Mouse (Mus musculus): ENCODE data around the gene Bbs9. TPM values are rescaled to one million over a fixed set of nuclear protein-coding genes. Genes with fewer than 3 reads are reported as not detected.

The Bbs9 gene
- polyA plus RNA-seq, 1 experiment = 17.9 TPM

- TF ChIP-seq EP300 (IDR thresholded peaks at IDR 0.05; ENCODE audit: insufficient read depth, low read depth, low read length) (no peak), CTCF (IDR thresholded peaks at IDR 0.05; ENCODE audit: low read depth, low read length) (peak; percentile 11), POLR2A (IDR thresholded peaks at IDR 0.05; ENCODE audit: insufficient read depth, low read length) (no peak)
These were observed 57.4 kb downstream of the Bbs9 start for GRCm38 (mm10) chr9:22532810-22533447.

GRCm38 (mm10) chr9:22537767-22538373 is 62.4 kb downstream of the Bbs9 start:
- no peak overlapping the region for H3K9ac ChIP-seq (ENCODE audit: low read depth, poor library complexity, severe bottlenecking)
- H3K27ac ChIP-seq (ENCODE audit: insufficient read depth, low read length) = no peak overlapping the region
- TF ChIP-seq POLR2A (IDR thresholded peaks at IDR 0.05; ENCODE audit: insufficient read depth, low read length) = no peak
- TF ChIP-seq CTCF (IDR thresholded peaks at IDR 0.05; ENCODE audit: low read depth, low read length) = no peak
- no peak for TF ChIP-seq EP300 (IDR thresholded peaks at IDR 0.05; ENCODE audit: insufficient read depth, low read depth, low read length)
- H3K4me3 ChIP-seq (ENCODE audit: low read depth, low read length) = no peak overlapping the region
- no peaks in the 10 kb centered on the region for H3K27me3 ChIP-seq (ENCODE audit: control insufficient read depth, insufficient read depth, low read length, poor library complexity, severe bottlenecking)
- no peaks in the 10 kb centered on the region for H3K36me3 ChIP-seq (ENCODE audit: control insufficient read depth, insufficient read depth, low read length, poor library complexity, severe bottlenecking)
- H3K9me3 ChIP-seq (replicated peaks; ENCODE audit: control insufficient read depth, insufficient read depth, low read length, poor library complexity, severe bottlenecking) = no peaks in the 10 kb centered on the region
- H3K4me1 ChIP-seq (ENCODE audit: control insufficient read depth, insufficient read depth, low read length) = no peaks in the 10 kb centered on the region

More at GRCm38 (mm10) chr9:22532810-22533447, 57.4 kb downstream of the Bbs9 start:
- Histone ChIP-seq H3K4me1 (ENCODE audit: control insufficient read depth, insufficient read depth, low read length) (no peaks in the 10 kb centered on the region), H3K4me3 (ENCODE audit: low read depth, low read length) (no peak overlapping the region), H3K27ac (ENCODE audit: insufficient read depth, low read length) (no peak overlapping the region), H3K27me3 (ENCODE audit: control insufficient read depth, insufficient read depth, low read length, poor library complexity, severe bottlenecking) (no peaks in the 10 kb centered on the region), H3K36me3 (ENCODE audit: control insufficient read depth, insufficient read depth, low read length, poor library complexity, severe bottlenecking) (no peaks in the 10 kb centered on the region), H3K9me3 (replicated peaks; ENCODE audit: control insufficient read depth, insufficient read depth, low read length, poor library complexity, severe bottlenecking) (no peaks in the 10 kb centered on the region), H3K9ac (ENCODE audit: low read depth, poor library complexity, severe bottlenecking) (no peak overlapping the region)

- Histone ChIP-seq H3K27me3 (ENCODE audit: control insufficient read depth, insufficient read depth, low read length, poor library complexity, severe bottlenecking) (no peaks in the 10 kb centered on the region), H3K4me1 (ENCODE audit: control insufficient read depth, insufficient read depth, low read length) (no peaks in the 10 kb centered on the region), H3K9me3 (replicated peaks; ENCODE audit: control insufficient read depth, insufficient read depth, low read length, poor library complexity, severe bottlenecking) (no peaks in the 10 kb centered on the region), H3K36me3 (ENCODE audit: control insufficient read depth, insufficient read depth, low read length, poor library complexity, severe bottlenecking) (no peaks in the 10 kb centered on the region), H3K4me3 (ENCODE audit: low read depth, low read length) (no peak overlapping the region), H3K9ac (ENCODE audit: low read depth, poor library complexity, severe bottlenecking) (no peak overlapping the region), H3K27ac (ENCODE audit: insufficient read depth, low read length) (no peak overlapping the region)
- TF ChIP-seq CTCF (IDR thresholded peaks at IDR 0.05; ENCODE audit: low read depth, low read length) = no peak
- no peak for TF ChIP-seq POLR2A (IDR thresholded peaks at IDR 0.05; ENCODE audit: insufficient read depth, low read length)
- TF ChIP-seq EP300 (IDR thresholded peaks at IDR 0.05; ENCODE audit: insufficient read depth, low read depth, low read length) = no peak
These were observed 64.0 kb downstream of the Bbs9 start for GRCm38 (mm10) chr9:22539546-22539945.

- Histone ChIP-seq H3K27me3 (ENCODE audit: control insufficient read depth, insufficient read depth, low read length, poor library complexity, severe bottlenecking) (no peaks in the 10 kb centered on the region), H3K27ac (ENCODE audit: insufficient read depth, low read length) (no peak overlapping the region), H3K36me3 (ENCODE audit: control insufficient read depth, insufficient read depth, low read length, poor library complexity, severe bottlenecking) (no peaks in the 10 kb centered on the region), H3K9ac (ENCODE audit: low read depth, poor library complexity, severe bottlenecking) (no peak overlapping the region), H3K4me1 (ENCODE audit: control insufficient read depth, insufficient read depth, low read length) (no peaks in the 10 kb centered on the region), H3K9me3 (replicated peaks; ENCODE audit: control insufficient read depth, insufficient read depth, low read length, poor library complexity, severe bottlenecking) (no peaks in the 10 kb centered on the region), H3K4me3 (ENCODE audit: low read depth, low read length) (no peak overlapping the region)
- no peak for TF ChIP-seq POLR2A (IDR thresholded peaks at IDR 0.05; ENCODE audit: insufficient read depth, low read length)
- TF ChIP-seq EP300 (IDR thresholded peaks at IDR 0.05; ENCODE audit: insufficient read depth, low read depth, low read length) = no peak
- no peak for TF ChIP-seq CTCF (IDR thresholded peaks at IDR 0.05; ENCODE audit: low read depth, low read length)
These were observed 65.6 kb downstream of the Bbs9 start for GRCm38 (mm10) chr9:22541130-22541529.

GRCm38 (mm10) chr9:22543467-22543866 is 68.0 kb downstream of the Bbs9 start:
- Histone ChIP-seq H3K4me3 (ENCODE audit: low read depth, low read length) (no peak overlapping the region), H3K27ac (ENCODE audit: insufficient read depth, low read length) (no peak overlapping the region), H3K9ac (ENCODE audit: low read depth, poor library complexity, severe bottlenecking) (no peak overlapping the region), H3K27me3 (ENCODE audit: control insufficient read depth, insufficient read depth, low read length, poor library complexity, severe bottlenecking) (no peaks in the 10 kb centered on the region), H3K9me3 (replicated peaks; ENCODE audit: control insufficient read depth, insufficient read depth, low read length, poor library complexity, severe bottlenecking) (no peaks in the 10 kb centered on the region), H3K36me3 (ENCODE audit: control insufficient read depth, insufficient read depth, low read length, poor library complexity, severe bottlenecking) (no peaks in the 10 kb centered on the region), H3K4me1 (ENCODE audit: control insufficient read depth, insufficient read depth, low read length) (no peaks in the 10 kb centered on the region)
- TF ChIP-seq POLR2A (IDR thresholded peaks at IDR 0.05; ENCODE audit: insufficient read depth, low read length) (no peak), CTCF (IDR thresholded peaks at IDR 0.05; ENCODE audit: low read depth, low read length) (no peak), EP300 (IDR thresholded peaks at IDR 0.05; ENCODE audit: insufficient read depth, low read depth, low read length) (no peak)

All from ES-Bruce4 (cell line).